Mouse (Mus musculus) liver, embryonic 14.5 days (tissue): ENCODE results near the gene Traf5.

Experiments
- CTCF ChIP-seq: IDR thresholded peaks from 2 replicates; pipeline ENCODE4 v1.5.1; 2016; ENCODE audit warnings: antibody characterized with exemption, low read depth, control low read depth
- EP300 ChIP-seq: IDR thresholded peaks from 2 replicates; pipeline ENCODE4 v1.6.1; 2016; ENCODE audit warnings: antibody characterized with exemption, low read depth

DNA sequence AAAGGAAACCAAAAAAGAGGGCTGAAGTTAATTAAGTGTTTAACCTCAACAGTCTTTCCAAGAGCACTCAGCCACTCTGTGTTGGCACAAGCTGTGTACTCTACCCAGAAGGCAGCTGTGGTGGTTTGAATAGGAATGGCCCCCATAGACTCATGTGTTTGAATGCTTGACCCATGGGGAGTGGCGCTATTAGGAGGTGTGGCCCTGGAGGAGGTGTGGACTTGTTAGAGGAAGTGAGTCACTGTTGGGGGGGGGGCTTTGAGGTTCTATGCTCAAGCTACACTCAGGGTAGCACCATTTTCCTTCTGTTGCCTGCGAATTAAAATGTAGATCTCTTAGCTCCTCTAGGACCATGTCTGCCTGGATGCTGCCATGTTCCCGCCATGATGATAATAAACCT, 25.4 kb downstream of the Traf5 start:
- TF ChIP-seq CTCF (no peak), EP300 (no peak)
